Mouse (Mus musculus) ES-Bruce4 (cell line): ENCODE results near the gene Tnfrsf17.
"Not testable (repeated sequence)": the region's sequence is repeated elsewhere in the genome, so short reads cannot be mapped to it uniquely, and the experiment has no call there.

ENCODE experiments used
- CTCF ChIP-seq: IDR thresholded peaks from one replicate; pipeline ENCODE4 v1.8.1; 2011; ENCODE audit warnings: low read depth, low read length
- POLR2A ChIP-seq: IDR thresholded peaks from one replicate; pipeline ENCODE4 v1.8.1; 2011; ENCODE audit warnings: low read length; ENCODE audit not compliant: insufficient read depth

- TF ChIP-seq CTCF, POLR2A: not testable (repeated sequence)
Observed at GRCm38 (mm10) chr16:11360576-11360975, 47.0 kb downstream of the Tnfrsf17 start.
